Mouse (Mus musculus): ENCODE data around the gene Mtfp1. TPM values are rescaled to one million over a fixed set of nuclear protein-coding genes. Genes with fewer than 3 reads are reported as not detected.

The Mtfp1 gene
- polyA plus RNA-seq, 1 experiment, result 1.8 TPM

DNA sequence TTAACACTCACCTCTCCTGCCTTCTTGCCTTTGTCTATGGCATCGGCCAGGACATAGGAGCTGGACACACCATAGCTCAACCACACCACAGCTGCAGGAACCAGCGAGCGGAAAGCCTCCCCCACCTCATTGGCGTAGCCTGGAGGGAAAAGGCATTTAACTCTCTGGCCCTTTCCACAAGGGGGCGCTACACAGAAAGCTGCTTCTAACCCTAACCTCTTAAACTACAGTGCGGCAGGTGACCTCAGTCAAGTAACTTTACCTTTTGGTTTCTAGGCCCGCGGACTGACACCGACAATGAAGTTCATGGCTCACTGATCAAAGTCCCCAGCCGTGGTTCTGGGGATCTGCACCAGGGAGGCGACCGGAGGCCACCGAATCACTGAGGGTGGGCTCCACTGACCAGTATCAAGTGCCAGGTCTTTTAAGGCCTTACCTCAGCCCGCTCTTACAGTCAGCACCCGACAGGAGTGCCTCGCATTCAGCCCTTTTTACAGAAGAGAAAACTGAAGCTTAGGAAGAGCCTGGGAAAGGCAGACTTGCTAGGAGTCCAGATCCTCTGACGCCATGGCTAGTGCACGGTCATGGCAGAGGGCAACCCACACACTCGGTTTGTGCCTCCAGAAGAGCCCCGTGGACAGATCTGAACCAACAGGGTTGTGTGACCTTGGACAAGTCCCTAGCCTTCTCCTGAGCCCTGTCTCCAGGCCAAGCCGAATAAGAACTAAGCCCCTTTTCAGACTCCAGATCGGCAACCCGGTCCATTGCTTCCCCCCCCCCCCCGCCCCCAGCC, 671 bp downstream of the Mtfp1 start:
- Histone ChIP-seq H3K4me3 (replicated peaks) (peak overlapping the region; percentile 70), H3K27me3 (ENCODE audit: control insufficient read depth) (no peaks in the 10 kb centered on the region), H3K4me1 (ENCODE audit: control insufficient read depth) (peaks cover 51% of the 10 kb centered on the region), H3K9me3 (ENCODE audit: control insufficient read depth, low read length) (peaks cover 16% of the 10 kb centered on the region), H3K36me3 (ENCODE audit: control insufficient read depth) (peaks cover 50% of the 10 kb centered on the region)
- no peak for TF ChIP-seq TAL1 (IDR thresholded peaks at IDR 0.05; ENCODE audit: low read length)
- no peak for TF ChIP-seq GATA1 (IDR thresholded peaks at IDR 0.05; ENCODE audit: low read length)

- no peak for TF ChIP-seq GATA1 (IDR thresholded peaks at IDR 0.05; ENCODE audit: low read length)
- TF ChIP-seq TAL1 (IDR thresholded peaks at IDR 0.05; ENCODE audit: low read length), result no peak
- no peaks in the 10 kb centered on the region for H3K27me3 ChIP-seq (ENCODE audit: control insufficient read depth)
- H3K36me3 ChIP-seq (ENCODE audit: control insufficient read depth), result peaks cover 45% of the 10 kb centered on the region
- H3K4me3 ChIP-seq (replicated peaks), result peak overlapping the region; percentile 70
- H3K4me1 ChIP-seq (ENCODE audit: control insufficient read depth), result peaks cover 51% of the 10 kb centered on the region
- peaks cover 16% of the 10 kb centered on the region for H3K9me3 ChIP-seq (ENCODE audit: control insufficient read depth, low read length)
These were observed 1.5 kb downstream of the Mtfp1 start for GRCm38 (mm10) chr11:4093459-4094377.

GRCm38 (mm10) chr11:4087267-4087666, 8.0 kb downstream of the Mtfp1 start:
- Histone ChIP-seq H3K36me3 (ENCODE audit: control insufficient read depth) (peaks cover 22% of the 10 kb centered on the region), H3K9me3 (ENCODE audit: control insufficient read depth, low read length) (peaks cover 15% of the 10 kb centered on the region)

GRCm38 (mm10) chr11:4086246-4086645, 9.0 kb downstream of the Mtfp1 start:
- Histone ChIP-seq H3K36me3 (ENCODE audit: control insufficient read depth) (peaks cover 12% of the 10 kb centered on the region), H3K4me3 (replicated peaks) (no peak overlapping the region), H3K9me3 (ENCODE audit: control insufficient read depth, low read length) (peaks cover 6% of the 10 kb centered on the region), H3K27me3 (ENCODE audit: control insufficient read depth) (no peaks in the 10 kb centered on the region), H3K4me1 (ENCODE audit: control insufficient read depth) (peaks cover 1% of the 10 kb centered on the region; the same call in 1 of the 2 replicates)
- TF ChIP-seq GATA1 (IDR thresholded peaks at IDR 0.05; ENCODE audit: low read length) (no peak), TAL1 (IDR thresholded peaks at IDR 0.05; ENCODE audit: low read length) (no peak)

More at GRCm38 (mm10) chr11:4087267-4087666, 8.0 kb downstream of the Mtfp1 start:
- Histone ChIP-seq H3K27me3 (ENCODE audit: control insufficient read depth) (no peaks in the 10 kb centered on the region), H3K4me3 (replicated peaks) (no peak overlapping the region), H3K4me1 (ENCODE audit: control insufficient read depth) (peaks cover 1% of the 10 kb centered on the region; the same call in 1 of the 2 replicates)
- TF ChIP-seq GATA1 (IDR thresholded peaks at IDR 0.05; ENCODE audit: low read length) (no peak), TAL1 (IDR thresholded peaks at IDR 0.05; ENCODE audit: low read length) (no peak)

- no peak overlapping the region for H3K4me3 ChIP-seq (replicated peaks)
- peaks cover 1% of the 10 kb centered on the region; the same call in 1 of the 2 replicates for H3K4me1 ChIP-seq (ENCODE audit: control insufficient read depth)
- TF ChIP-seq GATA1 (IDR thresholded peaks at IDR 0.05; ENCODE audit: low read length) (no peak), TAL1 (IDR thresholded peaks at IDR 0.05; ENCODE audit: low read length) (no peak)
- no peaks in the 10 kb centered on the region for H3K36me3 ChIP-seq (ENCODE audit: control insufficient read depth)
- H3K9me3 ChIP-seq (ENCODE audit: control insufficient read depth, low read length), result no peaks in the 10 kb centered on the region
- no peaks in the 10 kb centered on the region for H3K27me3 ChIP-seq (ENCODE audit: control insufficient read depth)
These were observed 11.7 kb downstream of the Mtfp1 start for GRCm38 (mm10) chr11:4083316-4084078.

DNA sequence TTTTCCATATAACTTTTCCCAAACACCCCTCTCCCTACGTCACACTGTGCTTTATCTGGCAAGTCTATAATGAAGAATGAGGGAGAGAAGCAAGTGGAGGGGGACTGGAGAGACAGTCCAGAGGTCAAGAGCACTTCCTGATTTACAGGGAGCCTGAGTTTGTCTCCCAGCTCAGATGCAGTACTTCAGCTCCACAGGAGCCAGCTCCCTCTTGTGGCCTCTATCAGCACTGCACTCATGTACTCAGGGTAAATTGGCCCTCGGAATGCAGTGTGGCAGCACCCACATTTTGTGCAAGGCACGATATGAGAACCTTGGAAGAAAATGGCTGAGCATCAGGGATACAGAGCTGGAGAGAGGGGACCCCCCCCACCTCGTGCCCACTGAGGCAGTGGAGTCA, 15.0 kb downstream of the Mtfp1 start:
- TF ChIP-seq TAL1 (IDR thresholded peaks at IDR 0.05; ENCODE audit: low read length), result no peak
- TF ChIP-seq GATA1 (IDR thresholded peaks at IDR 0.05; ENCODE audit: low read length), result no peak
- Histone ChIP-seq H3K4me3 (replicated peaks) (no peak overlapping the region), H3K4me1 (ENCODE audit: control insufficient read depth) (no peaks in the 10 kb centered on the region), H3K9me3 (ENCODE audit: control insufficient read depth, low read length) (no peaks in the 10 kb centered on the region), H3K36me3 (ENCODE audit: control insufficient read depth) (no peaks in the 10 kb centered on the region), H3K27me3 (ENCODE audit: control insufficient read depth) (no peaks in the 10 kb centered on the region)

DNA sequence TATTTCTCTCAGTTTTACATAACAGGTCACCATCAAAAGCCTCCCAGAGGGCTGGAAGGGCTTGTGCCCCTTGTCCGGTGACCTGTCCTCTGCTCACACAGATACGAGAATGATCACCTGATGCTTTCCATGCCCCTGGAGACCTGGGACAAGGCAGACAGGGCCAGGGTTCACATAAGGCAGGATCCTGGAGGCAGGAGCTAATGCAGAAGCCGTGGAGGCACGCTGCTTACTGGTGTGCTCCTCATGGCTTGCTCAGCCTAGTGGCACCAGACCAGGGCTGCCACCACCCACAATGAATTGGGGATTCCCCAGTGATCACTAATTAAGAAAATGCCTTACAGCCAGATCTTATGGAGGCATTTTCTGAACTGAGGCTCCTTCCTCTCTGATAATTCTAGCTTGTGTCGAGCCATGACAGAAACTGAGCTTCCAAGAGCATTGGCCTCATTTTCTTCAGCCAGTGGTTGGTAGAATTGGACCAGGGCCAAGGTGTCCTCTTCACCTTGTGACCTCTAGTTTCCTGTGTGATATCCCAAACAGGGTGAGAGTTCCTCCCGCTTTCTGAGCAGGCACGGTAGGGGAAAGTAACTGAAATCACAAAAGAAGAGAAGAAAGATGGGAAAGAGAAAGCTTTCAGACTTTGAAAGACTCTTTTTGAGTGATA, 16.8 kb downstream of the Mtfp1 start:
- H3K27me3 ChIP-seq (ENCODE audit: control insufficient read depth), result no peaks in the 10 kb centered on the region
- H3K4me3 ChIP-seq (replicated peaks), result no peak overlapping the region
- no peaks in the 10 kb centered on the region for H3K36me3 ChIP-seq (ENCODE audit: control insufficient read depth)
- no peaks in the 10 kb centered on the region for H3K4me1 ChIP-seq (ENCODE audit: control insufficient read depth)
- TF ChIP-seq TAL1 (IDR thresholded peaks at IDR 0.05; ENCODE audit: low read length) (no peak), GATA1 (IDR thresholded peaks at IDR 0.05; ENCODE audit: low read length) (no peak)
- no peaks in the 10 kb centered on the region for H3K9me3 ChIP-seq (ENCODE audit: control insufficient read depth, low read length)

GRCm38 (mm10) chr11:4076633-4077032, 18.6 kb downstream of the Mtfp1 start:
- H3K27me3 ChIP-seq (ENCODE audit: control insufficient read depth), result no peaks in the 10 kb centered on the region
- H3K9me3 ChIP-seq (ENCODE audit: control insufficient read depth, low read length), result no peaks in the 10 kb centered on the region
- H3K4me1 ChIP-seq (ENCODE audit: control insufficient read depth), result no peaks in the 10 kb centered on the region
- no peaks in the 10 kb centered on the region for H3K36me3 ChIP-seq (ENCODE audit: control insufficient read depth)
- no peak for TF ChIP-seq TAL1 (IDR thresholded peaks at IDR 0.05; ENCODE audit: low read length)
- TF ChIP-seq GATA1 (IDR thresholded peaks at IDR 0.05; ENCODE audit: low read length), result no peak
- no peak overlapping the region for H3K4me3 ChIP-seq (replicated peaks)

Measured in erythroblast, embryonic 14.5 days (primary cell).